Comparison of ENCODE assay signal across 8 mouse cellular contexts in the genomic region with DNA sequence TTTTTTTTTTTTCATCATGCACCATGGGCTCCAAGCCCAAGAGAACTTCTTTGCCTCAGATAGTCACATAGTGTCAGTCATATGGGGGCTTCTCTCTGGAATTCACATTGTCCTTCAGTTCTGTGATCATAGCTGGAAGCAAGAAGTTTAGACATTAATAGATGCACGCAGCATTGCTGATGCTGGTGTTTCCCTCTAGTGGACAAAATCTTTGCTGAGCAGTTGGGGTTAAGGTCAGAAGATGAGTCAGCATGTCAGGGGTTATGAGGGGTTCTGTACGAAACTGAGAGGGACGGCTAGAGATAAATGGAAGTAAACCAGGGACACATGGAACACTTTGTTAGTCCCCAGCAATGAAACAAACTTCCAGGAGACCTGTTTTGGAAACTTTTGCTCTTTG.
DNase-seq lines count a peak whose midpoint lies in the region; ATAC-seq and TF ChIP-seq lines count a peak whose summit lies in the region.
"Had no signal": no experiment of that assay in that cellular context is flagged by ENCODE, and none has a peak within 500 bp of the region (broad histone marks: within the 10 kb centered on the region; RNA-seq: fewer than 3 reads in every experiment).

No protein-coding gene starts in this region.

- H3K9me3 ChIP-seq in CH12.LX (replicated peaks; ENCODE audit: low read length), result no peaks in the 10 kb centered on the region
- no peaks in the 10 kb centered on the region for H3K9me3 ChIP-seq in liver, postnatal 0 days (ENCODE audit: low read length)
- no peaks in the 10 kb centered on the region for H3K9me3 ChIP-seq in kidney, embryonic 14.5 days (ENCODE audit: control insufficient read depth, low read length)
- no peaks in the 10 kb centered on the region for H3K9me3 ChIP-seq in hindbrain, embryonic 11.5 days (ENCODE audit: control insufficient read depth, low read length)

- TF ChIP-seq EP300 in CH12.LX (IDR thresholded peaks at IDR 0.05; ENCODE audit: low read length), result 0 out of 2 replicates have a peak, but pooled peaks have one; percentile 27
- no peak for TF ChIP-seq EP300 in liver, postnatal 0 days (IDR thresholded peaks at IDR 0.05; ENCODE audit: low read depth)

- no peak overlapping the region for H3K4me3 ChIP-seq in kidney, adult 2 months (ENCODE audit: insufficient read depth, low read depth, low read length)
- no peak overlapping the region for H3K4me3 ChIP-seq in CH12.LX (replicated peaks in 1 of 3; ENCODE audit: low read depth in 2 of 3, low read length in 2 of 3, poor library complexity in 1 of 3)
- no peak overlapping the region for H3K4me3 ChIP-seq in liver, postnatal 0 days (ENCODE audit: low read depth, low read length)
- no peak overlapping the region for H3K4me3 ChIP-seq in kidney, embryonic 14.5 days (ENCODE audit: low read length)
- H3K4me3 ChIP-seq in hindbrain, embryonic 11.5 days (ENCODE audit: low read depth, low read length), result no peak overlapping the region

- DNase-seq in kidney, adult 2 months, result peak; percentile 22
- no peak for DNase-seq in kidney, postnatal 10 days
- DNase-seq in CH12.LX (ENCODE audit: extremely low read depth), result peak; percentile 75
- no peak for DNase-seq in Patski (ENCODE audit: low read depth, low spot score)
- no peak for DNase-seq in liver, postnatal 0 days
- DNase-seq in hindbrain, embryonic 11.5 days (ENCODE audit: low spot score), result no peak

- H3K27me3 ChIP-seq in kidney, adult 2 months (replicated peaks; ENCODE audit: control insufficient read depth, insufficient read depth, low read length), result no peaks in the 10 kb centered on the region
- H3K27me3 ChIP-seq in CH12.LX (replicated peaks) (no peaks in the 10 kb centered on the region), Patski (no peaks in the 10 kb centered on the region)
- H3K27me3 ChIP-seq in liver, postnatal 0 days (ENCODE audit: insufficient read depth, low read length), result no peaks in the 10 kb centered on the region
- H3K27me3 ChIP-seq in kidney, embryonic 14.5 days (ENCODE audit: control insufficient read depth, insufficient read depth, low read length), result no peaks in the 10 kb centered on the region
- H3K27me3 ChIP-seq in hindbrain, embryonic 11.5 days (ENCODE audit: control insufficient read depth, insufficient read depth, low read length), result no peaks in the 10 kb centered on the region

- CTCF ChIA-PET in Patski (lab: Charles Lee), result interaction anchor here (0.8 to 1.8 kb wide), 5 partner anchors 20 to 159 kb away, joined by 3 to 8 read pairs (median 4); no protein-coding TSS in a partner anchor

- H3K4me2 ChIP-seq in CH12.LX (ENCODE audit: insufficient read depth, low read depth, poor library complexity, severe bottlenecking), result peak overlapping the region; percentile 36
- H3K4me2 ChIP-seq in liver, postnatal 0 days (ENCODE audit: low read depth, low read length), result no peak overlapping the region
- no peak overlapping the region for H3K4me2 ChIP-seq in kidney, embryonic 14.5 days (replicated peaks; ENCODE audit: low read depth, low read length)
- H3K4me2 ChIP-seq in hindbrain, embryonic 11.5 days (replicated peaks; ENCODE audit: low read depth, low read length), result no peak overlapping the region

- no peak for TF ChIP-seq POLR2A in kidney, adult 2 months (IDR thresholded peaks at IDR 0.05; ENCODE audit: low read depth, low read length)
- no peak for TF ChIP-seq POLR2A in CH12.LX (IDR thresholded peaks at IDR 0.05; ENCODE audit: low read depth, low read length)

- no peaks in the 10 kb centered on the region for H3K4me1 ChIP-seq in kidney, adult 2 months (ENCODE audit: control insufficient read depth, insufficient read depth, low read length)
- peaks cover 4 to 35% of the 10 kb centered on the region in 2 experiments; a peak in 3 of 4 replicates for H3K4me1 ChIP-seq in CH12.LX (ENCODE audit: control insufficient read depth in 1 of 2, insufficient read depth in 2 of 2)
- H3K4me1 ChIP-seq in liver, postnatal 0 days (ENCODE audit: insufficient read depth), result peaks cover 27% of the 10 kb centered on the region
- no peaks in the 10 kb centered on the region for H3K4me1 ChIP-seq in kidney, embryonic 14.5 days (ENCODE audit: control insufficient read depth, insufficient read depth, low read length)
- H3K4me1 ChIP-seq in hindbrain, embryonic 11.5 days (replicated peaks; ENCODE audit: control insufficient read depth, insufficient read depth, low read length), result no peaks in the 10 kb centered on the region

- H3K9ac ChIP-seq in CH12.LX (ENCODE audit: insufficient read depth, low read depth), result peak overlapping the region; percentile 39; the same call in 1 of the 2 replicates
- no peak overlapping the region for H3K9ac ChIP-seq in liver, postnatal 0 days (replicated peaks)
- H3K9ac ChIP-seq in kidney, embryonic 14.5 days (ENCODE audit: low read depth, low read length), result no peak overlapping the region
- H3K9ac ChIP-seq in hindbrain, embryonic 11.5 days (ENCODE audit: low read depth, low read length), result no peak overlapping the region

- 0 out of 2 replicates have a peak, but pooled peaks have one; percentile 21 for TF ChIP-seq CTCF in kidney, adult 2 months (conservative IDR thresholded peaks at IDR 0.05; ENCODE audit: insufficient read depth, insufficient read length, low read depth, low read length)
- peak; percentile 47 to 81 for TF ChIP-seq CTCF in CH12.LX (conservative IDR thresholded peaks at IDR 0.05 in 1 of 2, IDR thresholded peaks at IDR 0.05 in 1 of 2; ENCODE audit: low read depth in 2 of 2, low read length in 2 of 2)
- TF ChIP-seq CTCF in Patski (IDR thresholded peaks at IDR 0.05), result peak; percentile 76
- TF ChIP-seq CTCF in liver, postnatal 0 days (IDR thresholded peaks at IDR 0.05; ENCODE audit: low read depth), result peak; percentile 73

- no peak for ATAC-seq in Patski
- peak; percentile 24; the same call in 1 of the 2 replicates for ATAC-seq in liver, postnatal 0 days
- no peak for ATAC-seq in kidney, embryonic 14.5 days (ENCODE audit: low FRiP score, low TSS enrichment)
- ATAC-seq in hindbrain, embryonic 11.5 days (ENCODE audit: low FRiP score), result no peak

- no peaks in the 10 kb centered on the region for H3K79me2 ChIP-seq in CH12.LX (replicated peaks; ENCODE audit: control insufficient read depth, extremely low read depth, insufficient read depth, poor library complexity, severe bottlenecking)

- peak; percentile 69 for TF ChIP-seq RAD21 in CH12.LX (IDR thresholded peaks at IDR 0.05; ENCODE audit: low read depth, low read length)

- in situ Hi-C loops in CH12.LX (cut with MboI; ENCODE audit: low pct_ligation_motif_present, low pct_unique_long_range_greater_than_20kb, low sequenced_read_pairs) (no loop called here), Patski (cut with MboI; ENCODE audit: low pct_unique_long_range_greater_than_20kb) (no loop called here)

- H3K27ac ChIP-seq in kidney, adult 2 months (ENCODE audit: insufficient read depth, low read depth, low read length), result no peak overlapping the region
- no peak overlapping the region for H3K27ac ChIP-seq in CH12.LX (ENCODE audit: insufficient read depth, low read depth)
- H3K27ac ChIP-seq in liver, postnatal 0 days (ENCODE audit: low read depth), result peak overlapping the region; percentile 49; the same call in 1 of the 2 replicates
- no peak overlapping the region for H3K27ac ChIP-seq in kidney, embryonic 14.5 days (ENCODE audit: low read depth, low read length)
- no peak overlapping the region for H3K27ac ChIP-seq in hindbrain, embryonic 11.5 days (ENCODE audit: low read depth, low read length)
- H3K27ac ChIP-seq: macrophage had no signal

- WGBS in kidney, adult 2 months, result 23% methylated on average over 3 of the region's 3 CpGs
- WGBS in liver, postnatal 0 days (ENCODE audit: insufficient replicate concordance), result 6% methylated on average over 3 of the region's 3 CpGs
- 40% methylated on average over 3 of the region's 3 CpGs for WGBS in kidney, embryonic 14.5 days
- 52% methylated on average over 3 of the region's 3 CpGs for WGBS in hindbrain, embryonic 11.5 days

- dilution Hi-C loops in CH12.LX (cut with MboI; ENCODE audit: extremely low pct_ligation_motif_present, extremely low pct_unique_long_range_greater_than_20kb, low sequenced_read_pairs), result no loop called here

- POLR2A ChIA-PET in Patski (lab: Charles Lee), result interaction anchor here (1.1 kb wide), 1 partner anchor 10 kb away, joined by 3 read pairs; no protein-coding TSS in a partner anchor

- H3K36me3 ChIP-seq in kidney, adult 2 months (ENCODE audit: control insufficient read depth, insufficient read depth, low read length), result no peaks in the 10 kb centered on the region
- no peaks in the 10 kb centered on the region for H3K36me3 ChIP-seq in CH12.LX (replicated peaks in 1 of 2; ENCODE audit: control insufficient read depth in 1 of 2, insufficient read depth in 1 of 2, low read length in 1 of 2)
- 0 out of 2 replicates have a peak, but pooled peaks cover 4% of the 10 kb centered on the region for H3K36me3 ChIP-seq in liver, postnatal 0 days (replicated peaks; ENCODE audit: insufficient read depth, low read length)
- no peaks in the 10 kb centered on the region for H3K36me3 ChIP-seq in kidney, embryonic 14.5 days (ENCODE audit: control insufficient read depth, insufficient read depth, low read length)
- H3K36me3 ChIP-seq in hindbrain, embryonic 11.5 days (ENCODE audit: control insufficient read depth, insufficient read depth, low read length), result no peaks in the 10 kb centered on the region

TF ChIP-seq in CH12.LX, 34 proteins besides CTCF, POLR2A, EP300 and RAD21 (continues in another document):
- TF ChIP-seq UBTF (IDR thresholded peaks at IDR 0.05; ENCODE audit: low read depth, low read length), result no peak
- peak; percentile 40 for TF ChIP-seq ZNF384 (IDR thresholded peaks at IDR 0.05; ENCODE audit: low read depth, low read length)
- TF ChIP-seq MYC (IDR thresholded peaks at IDR 0.05; ENCODE audit: low read depth, low read length), result peak; percentile 61
- TF ChIP-seq KAT2A (IDR thresholded peaks at IDR 0.05; ENCODE audit: insufficient replicate concordance, low read length), result no peak
- peak; percentile 79 for TF ChIP-seq SMC3 (IDR thresholded peaks at IDR 0.05; ENCODE audit: low read depth, low read length)
- TF ChIP-seq USF1 (IDR thresholded peaks at IDR 0.05; ENCODE audit: low read depth, low read length), result no peak
- TF ChIP-seq POLR2AphosphoS2 (IDR thresholded peaks at IDR 0.05; ENCODE audit: low read depth, low read length), result no peak
- peak; percentile 69 for TF ChIP-seq IRF4 (IDR thresholded peaks at IDR 0.05; ENCODE audit: low read depth, low read length)
- peak; percentile 71 for TF ChIP-seq JUND (conservative IDR thresholded peaks at IDR 0.05; ENCODE audit: low read depth, low read length)
- TF ChIP-seq SIN3A (IDR thresholded peaks at IDR 0.05; ENCODE audit: low read length), result peak; percentile 59; the same call in 1 of the 2 replicates
- no peak for TF ChIP-seq ZKSCAN1 (IDR thresholded peaks at IDR 0.05; ENCODE audit: borderline replicate concordance, low read depth, low read length)
- TF ChIP-seq MAFK (IDR thresholded peaks at IDR 0.05; ENCODE audit: insufficient replicate concordance, low read length), result peak; percentile 98
- no peak for TF ChIP-seq TCF12 (IDR thresholded peaks at IDR 0.05; ENCODE audit: low read depth, low read length)
- 0 out of 2 replicates have a peak, but pooled peaks have one; percentile 26 for TF ChIP-seq E2F4 (IDR thresholded peaks at IDR 0.05; ENCODE audit: insufficient replicate concordance, low read depth, low read length)

Comparison
In these comparisons a context has a peak if more than half of its experiments do, and no peak if none do; other contexts are left out.
1. DNase-seq: peak in kidney, adult 2 months (single experiment) and CH12.LX (single experiment); none in kidney, postnatal 10 days (single experiment), Patski (single experiment), liver, postnatal 0 days (single experiment) and hindbrain, embryonic 11.5 days (single experiment).
2. CTCF ChIP-seq: peak in every context shown above with its lines; median percentile 76 in Patski; 73 in liver, postnatal 0 days; 64 in CH12.LX; 21 in kidney, adult 2 months.